Mouse (Mus musculus) embryo, embryonic 10 days (tissue): ENCODE measurements around the gene Zbtb17.
A peak's percentile ranks its signal among the peaks of the same experiment; 100 is the strongest.

Experiments used
- DNase-seq: peaks from one replicate; pipeline ENCODE4 v3.0.0-alpha.2; 2015; ENCODE audit warnings: low spot score

The Zbtb17 gene

GRCm38 (mm10) chr4:141425484-141426479 lies 18.7 kb upstream of the Zbtb17 start:
- peak; percentile 58 for DNase-seq

GRCm38 (mm10) chr4:141426796-141427745 lies 17.4 kb upstream of the Zbtb17 start:
- no peak for DNase-seq

DNA sequence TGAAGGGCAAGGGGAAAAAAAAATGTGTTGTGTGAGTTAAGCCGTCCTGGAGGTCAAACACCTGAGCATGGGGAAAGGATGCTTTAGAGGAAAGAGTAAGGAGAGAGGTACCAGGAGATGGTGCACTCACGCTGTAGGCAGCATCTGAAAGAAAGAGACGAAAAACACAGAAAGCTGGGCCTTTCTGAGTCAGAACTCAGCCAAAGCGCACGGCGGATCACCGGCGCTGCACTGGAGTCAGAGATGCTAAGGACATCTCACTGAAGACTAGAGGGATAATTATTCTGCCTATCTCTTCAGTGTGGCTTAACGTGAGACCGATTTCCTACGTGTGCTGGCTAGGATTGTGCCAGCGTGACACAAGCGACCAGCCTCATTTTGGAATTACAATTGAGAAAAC lies 16.5 kb upstream of the Zbtb17 start:
- no peak for DNase-seq

DNA sequence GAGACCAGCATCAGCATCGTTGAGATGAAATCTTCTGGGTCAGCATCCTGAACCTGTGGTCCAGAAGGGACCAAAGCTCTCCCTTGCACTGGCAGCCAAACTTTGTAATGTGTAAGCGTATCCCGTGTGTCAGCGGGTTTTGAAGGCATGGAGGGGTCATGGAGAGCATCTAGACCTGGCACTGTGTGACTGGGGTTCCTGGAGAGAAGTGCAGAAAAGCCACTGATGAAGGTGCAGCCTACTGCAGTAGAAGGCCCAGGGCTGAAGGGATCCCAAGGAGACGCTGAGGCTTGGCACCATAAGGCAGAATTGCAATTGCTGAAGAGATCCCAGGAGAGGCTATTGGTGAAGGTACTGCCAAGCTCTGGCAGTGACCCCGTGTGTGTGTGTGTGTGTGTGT lies 15.1 kb upstream of the Zbtb17 start:
- no peak for DNase-seq

GRCm38 (mm10) chr4:141429847-141430246 lies 14.6 kb upstream of the Zbtb17 start:
- DNase-seq: peak; percentile 42

- peak; percentile 83 for DNase-seq
Observed at GRCm38 (mm10) chr4:141430997-141431396, 13.5 kb upstream of the Zbtb17 start.

DNA sequence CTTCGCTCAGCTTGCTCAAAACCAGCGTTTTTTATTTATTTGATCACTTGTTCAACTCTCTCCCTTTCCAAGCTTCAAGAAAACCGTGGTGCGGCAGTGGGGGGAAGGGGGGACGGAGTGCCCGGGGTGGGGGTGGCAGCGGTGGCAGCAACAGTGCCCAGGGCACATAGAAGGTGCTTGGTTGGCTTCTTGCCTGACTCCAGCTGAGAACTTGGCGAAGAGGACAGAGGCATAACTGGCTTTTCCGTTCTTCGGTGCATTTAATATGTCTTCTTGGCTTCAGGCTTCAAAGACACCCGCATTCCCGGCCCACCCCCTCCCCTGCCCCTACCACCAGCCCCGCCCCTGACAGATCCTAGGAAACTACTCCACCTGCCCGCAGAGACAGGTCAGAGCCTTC lies 11.8 kb upstream of the Zbtb17 start:
- no peak for DNase-seq

DNA sequence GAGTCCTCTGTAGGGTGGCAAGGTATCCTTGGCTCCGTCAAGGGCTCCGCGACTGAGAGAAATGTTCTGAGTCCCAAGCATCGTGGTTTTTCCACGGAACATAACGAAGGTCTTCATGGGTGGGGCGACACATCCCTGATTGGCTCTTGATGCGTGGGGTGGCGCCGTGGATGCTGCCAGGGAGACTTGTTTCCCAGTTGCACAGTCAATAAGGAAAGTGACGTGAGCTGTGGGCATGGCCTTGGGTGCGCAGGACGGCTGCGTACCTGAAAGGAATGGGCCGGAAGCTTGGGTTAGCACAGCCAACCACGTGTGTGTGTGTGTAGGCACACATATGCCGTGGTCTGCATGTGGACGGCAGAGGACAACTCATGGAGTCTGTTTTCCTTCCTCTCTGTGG lies 11.3 kb upstream of the Zbtb17 start:
- no peak for DNase-seq

- no peak for DNase-seq
Observed at GRCm38 (mm10) chr4:141435974-141436373, 8.5 kb upstream of the Zbtb17 start, which contains the start of gene Srarp. Gene Srarp, minus strand, starts transcription at chr4:141436105.

GRCm38 (mm10) chr4:141439083-141439803 lies 5.2 kb upstream of the Zbtb17 start:
- no peak for DNase-seq

- DNase-seq: no peak
Observed at GRCm38 (mm10) chr4:141440877-141441276, 3.6 kb upstream of the Zbtb17 start.

GRCm38 (mm10) chr4:141443641-141444429 lies 619 bp upstream of the Zbtb17 start:
- DNase-seq: no peak

DNA sequence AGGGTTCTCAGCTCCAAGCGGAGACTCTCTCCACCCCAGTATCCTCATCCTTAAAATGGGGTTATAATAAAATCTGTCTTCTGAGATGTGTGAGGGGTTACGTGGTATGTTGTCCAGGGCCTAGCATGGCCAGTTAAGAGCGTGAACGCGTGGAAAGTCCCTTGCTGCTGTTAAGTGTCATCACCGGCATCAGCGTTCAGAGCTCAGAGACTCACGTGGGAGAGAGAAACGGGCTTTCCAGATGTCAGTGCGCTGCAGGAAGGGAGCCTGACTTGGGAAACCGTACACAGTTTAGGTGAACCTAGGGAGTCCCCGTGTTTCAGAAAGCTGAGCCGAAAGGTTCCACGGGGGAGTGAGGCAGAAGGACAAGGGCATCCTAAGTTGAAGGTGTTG lies 870 bp downstream of the Zbtb17 start:
- peak; percentile 35 for DNase-seq

DNA sequence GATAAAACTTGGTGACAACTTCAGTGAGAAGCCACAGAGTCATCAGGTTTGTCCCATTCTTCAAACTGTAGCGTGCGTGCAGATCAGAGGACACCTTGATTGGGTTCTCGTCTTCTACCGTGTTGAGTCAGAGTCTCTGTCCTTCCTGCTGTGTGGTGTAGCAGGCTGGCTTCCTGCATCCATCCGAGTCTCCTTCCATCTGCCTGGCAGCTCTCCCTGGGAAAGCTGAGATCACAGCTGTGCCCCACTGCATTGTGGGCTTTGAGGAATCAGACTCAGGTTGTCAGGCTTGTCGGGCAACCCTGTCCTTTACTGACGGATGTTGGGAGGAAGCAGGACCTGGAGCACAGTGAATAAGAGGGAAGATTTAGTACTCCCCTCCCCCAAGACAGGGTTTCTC lies 1.8 kb downstream of the Zbtb17 start:
- DNase-seq: no peak

GRCm38 (mm10) chr4:141451251-141451650 lies 6.8 kb downstream of the Zbtb17 start:
- no peak for DNase-seq

DNA sequence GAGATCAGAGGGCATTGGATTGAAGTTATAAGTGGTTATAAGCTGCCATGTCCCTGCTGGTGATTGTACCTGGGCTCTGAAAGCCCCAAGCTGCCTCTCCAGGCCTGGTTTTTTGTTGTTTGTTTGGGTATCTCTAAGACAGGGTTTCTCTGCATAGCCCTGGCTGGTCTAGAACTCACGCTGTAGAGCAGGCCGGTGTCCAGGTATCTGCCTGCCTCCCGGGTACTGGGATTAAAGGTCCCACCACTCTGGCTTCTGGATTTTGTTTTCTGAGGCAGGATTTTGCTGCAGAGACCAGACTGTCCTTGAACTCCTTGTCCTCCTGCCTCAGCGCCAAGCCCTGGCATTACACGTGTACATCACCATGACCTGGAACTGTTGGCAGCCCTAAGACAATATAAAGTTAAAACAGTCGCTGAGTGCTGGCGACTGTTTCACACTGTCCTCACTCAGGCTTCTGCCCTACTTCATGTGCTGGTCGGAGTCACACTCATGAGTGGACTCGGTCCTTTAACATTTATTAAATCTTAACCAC lies 7.5 kb downstream of the Zbtb17 start:
- DNase-seq: no peak

GRCm38 (mm10) chr4:141454581-141455350 lies 10.3 kb downstream of the Zbtb17 start:
- DNase-seq: no peak

- no peak for DNase-seq
Observed at GRCm38 (mm10) chr4:141455526-141455925, 11.1 kb downstream of the Zbtb17 start.

- DNase-seq: no peak
Observed at GRCm38 (mm10) chr4:141456193-141456938, 11.9 kb downstream of the Zbtb17 start.
